Mouse (Mus musculus): ENCODE measurements around the gene Tead4.
"Not testable (repeated sequence)": the region's sequence is repeated elsewhere in the genome, so short reads cannot be mapped to it uniquely, and the experiment has no call there.

Gene Tead4

GRCm38 (mm10) chr6:128234206-128234605, 66.4 kb downstream of the Tead4 start:
- DNase-seq: no peak

GRCm38 (mm10) chr6:128232216-128232615, 68.4 kb downstream of the Tead4 start:
- no peak for DNase-seq

- DNase-seq: no peak
Observed at GRCm38 (mm10) chr6:128231741-128232140, 68.9 kb downstream of the Tead4 start.

- no peak for DNase-seq
Observed at GRCm38 (mm10) chr6:128227438-128228017, 73.1 kb downstream of the Tead4 start.

GRCm38 (mm10) chr6:128226941-128227340, 73.7 kb downstream of the Tead4 start:
- no peak for DNase-seq

GRCm38 (mm10) chr6:128225846-128226176, 74.8 kb downstream of the Tead4 start:
- DNase-seq: no peak

DNA sequence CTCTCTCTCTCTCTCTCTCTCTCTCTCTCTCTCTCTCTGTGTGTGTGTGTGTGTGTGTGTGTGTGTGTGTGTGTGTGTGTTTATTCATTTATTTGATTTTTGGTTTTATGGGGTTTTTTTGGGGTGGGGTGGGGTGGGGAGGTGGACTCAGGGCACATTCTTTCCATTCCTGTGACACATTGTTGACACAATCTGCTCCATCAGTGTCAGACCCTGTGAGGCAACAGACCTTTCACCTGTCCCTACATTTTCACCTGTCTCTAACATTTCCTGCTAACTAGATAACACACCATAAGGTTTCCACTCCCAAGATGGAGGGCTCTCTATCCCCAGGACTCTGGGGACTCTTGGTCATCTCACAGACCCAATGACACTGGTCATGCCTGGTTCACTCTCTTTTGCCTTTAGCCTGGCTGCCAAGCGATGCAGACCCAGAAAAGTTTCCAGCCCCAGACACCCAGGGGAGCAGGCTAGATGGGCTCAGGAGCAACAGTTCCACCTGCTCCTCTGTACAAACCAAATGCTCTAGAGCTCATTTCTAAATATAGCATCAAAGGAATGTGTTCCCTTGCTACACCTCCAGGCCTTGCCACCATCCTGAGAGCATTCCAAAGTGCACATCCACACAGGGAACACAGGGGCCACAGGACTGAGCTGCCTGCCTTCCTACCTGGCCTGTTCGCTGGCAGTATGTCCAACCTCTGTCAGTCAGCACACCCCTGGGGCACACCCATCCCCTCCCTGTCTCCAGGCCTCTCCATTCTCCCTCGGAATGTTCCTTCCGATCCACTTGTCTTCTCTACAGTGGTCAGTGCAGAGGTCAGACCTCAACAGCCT, 75.4 kb downstream of the Tead4 start:
- no peak for DNase-seq

- no peak for DNase-seq
Observed at GRCm38 (mm10) chr6:128223159-128223558, 77.5 kb downstream of the Tead4 start.

DNA sequence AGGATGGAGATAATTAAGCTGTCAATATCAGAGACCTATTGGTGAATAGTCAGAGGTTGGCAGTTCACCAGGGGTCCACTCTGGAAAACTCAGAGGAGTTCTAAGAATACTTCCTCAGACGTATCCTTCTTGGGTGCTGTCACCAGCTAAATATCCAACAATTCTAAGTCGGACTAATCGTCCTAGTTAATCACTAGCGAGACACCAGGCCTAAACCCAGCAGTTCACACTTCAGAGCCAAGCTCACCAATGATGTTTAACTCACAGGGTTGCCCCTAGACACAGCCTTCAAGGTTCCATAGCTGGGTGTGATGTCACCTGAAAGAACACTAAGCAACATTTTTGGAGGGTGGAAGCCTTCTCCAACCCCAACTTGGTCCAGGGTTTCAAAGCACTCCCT, 85.6 kb downstream of the Tead4 start:
- DNase-seq: not testable (repeated sequence)

GRCm38 (mm10) chr6:128209199-128209598, 91.4 kb downstream of the Tead4 start:
- DNase-seq: not testable (repeated sequence)

DNA sequence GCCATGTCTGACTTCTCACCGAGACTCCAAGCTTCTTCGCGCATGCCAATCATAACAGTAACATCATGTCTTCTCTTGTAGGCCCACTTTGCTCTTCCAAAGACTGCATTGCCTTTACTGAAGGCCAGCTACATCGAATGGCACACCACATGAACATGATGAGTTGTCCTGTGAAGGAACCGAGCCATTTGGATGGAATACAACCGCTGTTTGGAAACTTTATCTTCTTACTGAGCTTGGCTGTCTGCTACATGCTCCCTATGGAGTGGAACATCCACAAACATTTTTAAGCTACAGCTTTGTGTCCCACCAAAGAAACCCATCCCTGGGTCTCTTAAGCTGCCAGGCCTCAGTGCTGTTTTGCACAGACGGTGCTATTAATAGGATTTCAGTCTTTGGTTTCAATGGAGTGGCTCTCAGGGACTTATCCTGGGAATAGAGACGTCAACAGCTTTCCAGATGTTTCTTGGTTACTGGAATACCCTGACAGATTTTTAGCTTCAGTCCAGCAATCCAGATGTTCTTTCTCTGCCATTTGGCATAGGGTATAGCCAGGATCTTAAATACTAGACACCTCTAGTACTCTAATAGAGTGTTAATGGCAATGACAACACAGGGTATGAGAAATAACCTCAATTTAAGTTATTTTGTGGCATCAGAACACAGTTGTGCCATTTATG, 92.0 kb downstream of the Tead4 start:
- no peak for DNase-seq

- DNase-seq: no peak
Observed at GRCm38 (mm10) chr6:128203557-128203956, 97.1 kb downstream of the Tead4 start.

DNA sequence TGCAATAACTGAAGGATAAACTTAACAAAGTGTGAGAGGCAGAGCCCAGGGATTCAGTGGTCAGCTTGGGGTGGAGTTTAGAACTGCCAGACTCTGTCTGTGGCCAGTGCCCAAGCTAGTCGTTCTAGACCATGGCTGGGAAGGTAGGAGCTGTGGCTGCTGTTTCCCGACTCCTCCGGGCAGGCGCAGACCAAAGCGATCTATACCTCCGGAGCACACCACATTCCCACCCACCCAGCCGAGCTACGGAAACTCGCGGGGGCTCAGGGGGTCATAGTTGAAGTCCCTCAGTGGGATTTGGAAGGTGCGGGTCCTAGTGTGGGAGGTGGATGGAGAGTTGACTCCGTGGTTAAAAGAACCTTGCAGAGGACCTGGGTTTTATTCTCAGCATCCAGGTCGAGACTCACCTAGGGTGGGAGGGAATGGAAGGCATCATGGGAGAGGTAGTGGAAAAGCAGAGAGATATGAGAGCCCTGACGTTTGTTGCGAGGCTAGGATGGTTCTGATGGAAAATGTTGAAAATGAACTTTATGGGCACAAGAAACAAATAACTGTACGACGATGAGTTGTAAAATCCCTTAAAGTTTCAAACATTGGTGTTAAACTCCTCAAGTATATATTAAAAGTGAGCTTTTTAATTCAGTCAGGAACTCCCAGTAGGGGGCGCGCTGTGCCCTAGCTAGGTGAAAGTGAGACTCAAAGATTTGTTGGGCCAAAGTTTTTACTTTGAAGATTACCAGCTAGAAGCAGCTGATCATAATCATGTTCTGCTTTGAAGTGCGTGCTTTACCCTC, 99.6 kb downstream of the Tead4 start:
- peak in 1 of 2 experiments; percentile 9 for DNase-seq

DNA sequence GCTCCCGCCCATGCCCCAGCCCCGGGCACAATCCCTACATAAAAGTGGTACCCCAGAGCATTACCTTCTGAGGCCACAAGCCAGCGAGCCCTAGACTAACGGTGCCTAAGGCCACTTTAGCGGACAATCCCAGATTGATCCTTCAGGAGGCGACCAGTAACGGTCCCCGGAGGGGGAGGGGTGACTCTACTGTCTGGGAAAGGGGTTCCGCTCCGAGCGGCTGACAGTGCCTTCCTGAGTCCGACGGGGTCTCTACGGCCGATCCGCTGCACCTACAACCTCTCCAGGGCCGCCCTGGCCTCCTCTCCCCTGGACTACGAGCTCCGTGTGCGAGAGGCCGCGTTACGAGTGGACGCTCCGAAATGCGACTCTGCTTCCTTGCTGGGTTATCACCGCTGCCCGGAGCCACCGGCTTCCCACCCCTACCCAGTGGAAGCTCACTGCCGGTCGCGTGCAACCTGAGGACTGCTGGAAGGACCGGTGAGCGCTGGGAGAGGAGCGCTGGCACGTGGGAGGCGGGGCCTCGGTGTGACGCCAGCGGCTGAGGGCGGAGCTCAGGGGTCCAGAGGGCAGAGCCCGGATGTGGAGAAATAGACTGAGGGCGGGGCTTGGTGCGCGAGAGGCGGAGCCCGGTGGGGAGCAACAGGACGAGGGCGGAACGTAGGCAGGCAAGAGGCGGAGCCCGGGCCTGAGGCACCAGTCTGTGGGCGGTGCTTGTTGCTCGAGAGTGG, 100.3 kb downstream of the Tead4 start:
- peak; percentile 92 to 93 for DNase-seq

DNA sequence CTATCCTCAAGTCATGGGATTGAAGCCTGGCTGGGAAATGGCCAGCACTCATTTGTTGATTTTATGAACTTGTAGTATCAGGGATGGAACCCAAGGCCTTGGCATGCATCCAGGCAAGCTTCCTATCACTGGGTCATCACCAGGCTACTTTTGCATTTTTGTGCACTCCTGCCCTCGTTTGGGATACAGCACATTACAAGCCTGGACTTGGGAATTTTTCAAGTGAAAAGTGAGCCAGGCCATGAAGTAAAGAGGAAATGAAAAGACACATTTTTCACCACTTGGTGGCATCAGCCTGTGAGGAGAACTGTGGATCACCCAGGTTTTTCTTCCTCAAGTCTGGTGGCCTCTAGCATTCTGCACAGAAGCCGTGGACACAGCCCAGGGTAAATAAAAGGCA, 117.1 kb downstream of the Tead4 start:
- DNase-seq: no peak

DNA sequence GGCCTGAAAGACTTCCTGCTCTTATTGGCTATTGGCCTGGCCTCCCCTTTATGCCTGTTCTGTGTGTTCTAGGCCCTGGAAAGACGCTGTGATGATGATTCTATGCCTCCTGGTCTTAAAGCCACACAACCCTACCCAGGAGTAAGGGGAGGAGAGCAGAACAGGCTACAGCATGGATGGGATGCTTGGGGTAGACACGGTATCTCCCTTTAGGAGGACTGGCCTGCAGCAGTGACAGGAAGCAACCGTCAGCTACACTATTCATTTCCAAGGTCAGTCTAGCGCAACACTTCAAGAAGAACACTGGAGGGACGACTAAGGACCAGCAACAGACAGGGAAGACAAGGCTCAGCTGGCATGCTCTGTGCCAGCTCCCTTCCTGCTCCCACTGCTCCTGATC, 119.4 kb downstream of the Tead4 start:
- no peak for DNase-seq

GRCm38 (mm10) chr6:128179651-128180050, 121.0 kb downstream of the Tead4 start:
- no peak for DNase-seq

DNA sequence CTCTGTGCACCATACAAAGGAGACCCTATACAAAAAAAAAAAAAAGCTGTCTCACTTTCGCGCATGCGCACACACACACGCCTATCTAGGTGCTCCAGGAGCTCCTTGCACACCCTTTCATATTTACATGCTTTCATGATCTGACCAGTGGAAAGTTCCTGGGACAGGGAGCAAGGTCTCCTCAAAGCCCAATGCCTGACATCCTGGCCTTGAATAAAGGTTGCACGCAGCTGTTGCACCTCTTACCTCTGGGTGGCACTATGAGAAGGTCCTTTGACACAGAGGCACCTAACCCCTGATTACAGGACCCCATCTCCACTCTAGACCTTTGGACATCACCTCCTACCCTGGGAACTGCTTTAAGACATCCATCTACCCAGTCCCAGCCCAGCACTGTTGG, 121.4 kb downstream of the Tead4 start:
- no peak for DNase-seq

DNA sequence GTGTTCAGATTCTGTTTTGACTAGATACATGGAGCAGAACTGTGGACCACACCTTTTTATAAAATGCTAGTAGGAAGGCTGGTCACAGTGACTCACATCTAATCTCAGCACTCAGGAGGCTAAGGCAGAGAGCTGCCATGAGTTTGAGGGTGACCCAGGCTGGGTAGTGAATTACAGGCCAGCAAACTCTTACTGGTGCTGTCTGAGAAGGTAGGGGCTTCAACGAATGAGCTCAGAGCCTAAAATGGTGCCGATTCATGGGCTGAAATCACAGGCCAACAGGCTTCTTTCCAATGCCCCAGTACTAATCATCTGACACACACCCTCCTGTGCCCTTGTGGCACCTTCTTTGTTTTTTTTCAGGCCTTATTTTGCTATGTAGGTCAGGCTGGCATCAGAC, 121.9 kb downstream of the Tead4 start:
- DNase-seq: no peak
